In the genomic region with DNA sequence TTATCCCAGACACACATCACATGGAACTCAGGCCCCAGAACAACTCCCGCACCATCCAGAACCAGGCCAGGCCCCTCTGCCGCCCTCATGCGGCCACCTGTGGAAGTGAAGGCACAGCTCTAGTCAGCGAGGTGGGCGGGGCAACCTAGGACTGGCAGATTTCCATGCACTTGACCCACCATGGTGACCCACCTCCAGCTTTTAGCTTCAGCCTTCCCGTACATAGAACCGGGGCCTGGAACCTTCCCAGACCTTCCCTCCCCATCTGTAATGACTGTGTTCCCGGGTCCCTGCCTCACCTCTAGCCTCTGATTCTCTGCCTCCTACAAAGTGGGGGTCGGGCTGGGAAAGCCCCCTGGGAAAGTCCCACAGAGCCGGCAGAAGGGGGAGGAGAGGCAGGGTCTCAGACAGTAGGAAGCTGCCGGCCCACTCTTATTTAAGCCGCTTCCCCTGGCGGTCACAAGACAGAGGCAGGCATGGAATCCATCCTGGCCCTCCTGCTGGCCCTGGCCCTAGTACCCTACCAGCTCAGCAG, we compare ENCODE assay signal across 8 mouse cellular contexts. TPM values are rescaled to one million over a fixed set of nuclear protein-coding genes. Genes with fewer than 3 reads are reported as not detected.
DNase-seq lines count a peak whose midpoint lies in the region; ATAC-seq and TF ChIP-seq lines count a peak whose summit lies in the region.

A gene (plus strand): TSS at position 429 of the 535 bp plus-strand sequence.

- ATAC-seq in cerebellum, adult (ENCODE audit: insufficient number of reproducible peaks, low FRiP score, low TSS enrichment), result peak; percentile 22; the same call in 1 of the 2 replicates
- no peak; the same call in 1 of the 2 replicates for ATAC-seq in kidney, postnatal 0 days (replicated peaks; ENCODE audit: low FRiP score, low read depth)
- ATAC-seq in lung, postnatal 0 days, result 0 out of 2 replicates have a peak, but pooled peaks have one; percentile 14

- TF ChIP-seq EP300 in lung, postnatal 0 days (IDR thresholded peaks at IDR 0.05), result no peak

- H3K4me1 ChIP-seq in kidney, postnatal 0 days (replicated peaks; ENCODE audit: insufficient read depth, low read length), result no peaks in the 10 kb centered on the region; the same call in 1 of the 2 replicates
- no peaks in the 10 kb centered on the region for H3K4me1 ChIP-seq in lung, postnatal 0 days (ENCODE audit: insufficient read depth, low read depth, low read length)

- H3K9ac ChIP-seq in kidney, postnatal 0 days (ENCODE audit: low read depth, low read length), result no peak within 1 kb of the TSS
- H3K9ac ChIP-seq in lung, postnatal 0 days (replicated peaks; ENCODE audit: low read depth), result no peak within 1 kb of the TSS

- no peak within 1 kb of the TSS for H3K4me3 ChIP-seq in kidney, postnatal 0 days (replicated peaks; ENCODE audit: low read depth, low read length)
- no peak within 1 kb of the TSS for H3K4me3 ChIP-seq in lung, postnatal 0 days (ENCODE audit: low read depth, low read length)

- H3K27me3 ChIP-seq in kidney, postnatal 0 days (ENCODE audit: insufficient read depth, low read length), result no peaks in the 10 kb centered on the region
- H3K27me3 ChIP-seq in lung, postnatal 0 days (replicated peaks; ENCODE audit: insufficient read depth, low read length), result no peaks in the 10 kb centered on the region

- H3K36me3 ChIP-seq in kidney, postnatal 0 days (ENCODE audit: insufficient read depth, low read length), result no peaks in the 10 kb centered on the region
- H3K36me3 ChIP-seq in lung, postnatal 0 days (ENCODE audit: insufficient read depth, low read length), result no peaks in the 10 kb centered on the region

- peak; percentile 93 for TF ChIP-seq CTCF in kidney, postnatal 0 days (IDR thresholded peaks at IDR 0.05; ENCODE audit: low read depth)
- TF ChIP-seq CTCF in lung, postnatal 0 days (IDR thresholded peaks at IDR 0.05), result peak; percentile 93

- H3K4me2 ChIP-seq in kidney, postnatal 0 days (ENCODE audit: low read length), result no peak within 1 kb of the TSS
- H3K4me2 ChIP-seq in lung, postnatal 0 days (replicated peaks; ENCODE audit: low read depth, low read length), result no peak within 1 kb of the TSS

- H3K27ac ChIP-seq in kidney, postnatal 0 days, result no peak within 1 kb of the TSS
- no peak within 1 kb of the TSS for H3K27ac ChIP-seq in lung, postnatal 0 days (ENCODE audit: low read length)

- no peaks in the 10 kb centered on the region for H3K9me3 ChIP-seq in kidney, postnatal 0 days (replicated peaks; ENCODE audit: low read length)
- H3K9me3 ChIP-seq in lung, postnatal 0 days (ENCODE audit: low read length), result no peaks in the 10 kb centered on the region

- WGBS in kidney, postnatal 0 days, result 12% methylated on average over 13 of the region's 13 CpGs
- WGBS in lung, postnatal 0 days, result 11% methylated on average over 13 of the region's 13 CpGs

- DNase-seq in urinary bladder, postnatal 25 days (ENCODE audit: low spot score), result peak; percentile 59
- no peak for DNase-seq in urinary bladder, adult 2 months (ENCODE audit: low spot score)
- peak; percentile 80 for DNase-seq in forelimb bud, embryonic 11.5 days (ENCODE audit: low read depth, low spot score)
- DNase-seq in kidney, postnatal 0 days (ENCODE audit: low spot score), result peak; percentile 85
- DNase-seq in lung, postnatal 0 days (ENCODE audit: low spot score), result peak; percentile 65
- DNase-seq in right cerebral cortex, adult 2 months (ENCODE audit: low spot score in 2 of 2), result peak; percentile 72
- DNase-seq in urinary bladder, postnatal 4 days (ENCODE audit: low spot score in 2 of 2), result peak; percentile 33 to 78

RNA-seq across cellular contexts. Expression of the gene that starts here (rescaled TPM):
- not detected in 2 replicates for polyA plus RNA-seq in urinary bladder, adult 2 months (2012; rRNA removed)
- polyA plus RNA-seq in kidney, postnatal 0 days (2015; fragmentation: Nextera tagmentation; extraction: Ambion mirVana), result 1.5 TPM in 2 replicates
- polyA plus RNA-seq in lung, postnatal 0 days (2015; fragmentation: Nextera tagmentation; extraction: Ambion mirVana), result not detected in 2 replicates

Comparison
In these comparisons a context has a peak if more than half of its experiments do, and no peak if none do; other contexts are left out.
1. Peak in DNase-seq and ATAC-seq in lung, postnatal 0 days; RNA of the gene not detected or under 1 TPM.